In the genomic region with DNA sequence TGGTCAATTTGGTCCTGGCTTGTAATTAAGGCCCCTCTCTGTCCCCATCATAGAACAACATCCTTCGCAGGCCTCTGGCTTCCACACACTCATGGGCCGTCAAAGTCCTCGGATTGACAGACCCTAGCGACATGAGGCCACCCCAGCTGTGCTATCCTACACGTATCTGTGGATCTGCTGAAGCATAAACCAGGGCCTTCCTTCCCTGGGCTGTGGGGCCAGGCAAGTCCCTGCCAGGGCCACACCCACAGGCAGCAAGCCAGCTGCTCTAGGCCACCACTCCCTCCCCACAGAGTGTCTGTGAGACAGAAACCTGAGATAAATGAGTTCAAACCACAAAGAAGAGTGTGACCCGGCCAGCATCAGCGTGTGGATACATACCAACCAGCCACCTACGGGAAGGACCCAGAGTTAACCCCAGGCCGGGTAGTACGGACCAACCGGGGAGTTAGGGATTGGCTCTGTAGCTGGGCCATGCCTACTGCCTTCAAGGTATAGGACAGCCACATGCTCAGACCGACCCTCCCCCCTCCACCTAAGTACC, we compare ENCODE assay signal across 1 mouse cellular context.
A peak's percentile ranks its signal among the peaks of the same experiment; 100 is the strongest.
TF ChIP-seq lines count a peak whose summit lies in the region.

No protein-coding gene starts in this region.

TF ChIP-seq in MEL, 35 proteins besides CTCF, POLR2A, EP300 and RAD21 (continued from another document):
- TF ChIP-seq BHLHE40 (IDR thresholded peaks at IDR 0.05; ENCODE audit: borderline replicate concordance, low read depth, low read length), result 0 out of 2 replicates have a peak, but pooled peaks have one; percentile 51
- no peak for TF ChIP-seq POLR2AphosphoS5 (IDR thresholded peaks at IDR 0.05; ENCODE audit: borderline replicate concordance, low read depth, low read length)
- no peak for TF ChIP-seq MEF2A (IDR thresholded peaks at IDR 0.05; ENCODE audit: extremely low read depth, insufficient replicate concordance, low read depth, low read length, poor library complexity, severe bottlenecking)
- TF ChIP-seq ETS1 (IDR thresholded peaks at IDR 0.05; ENCODE audit: low read depth, low read length), result peak; percentile 94
- no peak for TF ChIP-seq MAFK (IDR thresholded peaks at IDR 0.05; ENCODE audit: borderline replicate concordance, low read depth, low read length)
- TF ChIP-seq MYC (IDR thresholded peaks at IDR 0.05; ENCODE audit: low read depth, low read length), result peak; percentile 70
- no peak for TF ChIP-seq E2F4 (IDR thresholded peaks at IDR 0.05; ENCODE audit: borderline replicate concordance, low read depth, low read length)
- TF ChIP-seq ZMIZ1 (IDR thresholded peaks at IDR 0.05; ENCODE audit: low read depth, low read length), result peak; percentile 65; the same call in 1 of the 2 replicates
- no peak for TF ChIP-seq CHD2 (IDR thresholded peaks at IDR 0.05; ENCODE audit: low read length)
